Mouse (Mus musculus) ES-E14 (cell line): ENCODE results near the gene Ncoa7. TPM values are rescaled to one million over a fixed set of nuclear protein-coding genes. Genes with fewer than 3 reads are reported as not detected.
A peak's percentile ranks its signal among the peaks of the same experiment; 100 is the strongest.

Source experiments
- DNase-seq: peaks from one replicate; pipeline ENCODE4 v3.0.0-alpha.2; 2013; ENCODE audit warnings: low read depth, low spot score
- H3K27ac ChIP-seq: 2 replicates; pipeline ENCODE4 v1.5.1; 2012; ENCODE audit warnings: low read depth, mild to moderate bottlenecking, low read length, moderate library complexity, mixed read lengths; ENCODE audit not compliant: poor library complexity, insufficient read depth, severe bottlenecking
- H3K36me3 ChIP-seq: 2 replicates; pipeline ENCODE4 v1.6.1; 2012; ENCODE audit warnings: mild to moderate bottlenecking, low read length, moderate library complexity, mixed read lengths; ENCODE audit not compliant: control insufficient read depth, poor library complexity, insufficient read depth, severe bottlenecking
- H3K4me1 ChIP-seq, 2 experiments: fragments of 150-350 bp in 1 of 2; sonication (generic) in 1 of 2; 2 replicates each; pipeline ENCODE4 v1.6.1; 2012; ENCODE audit warnings: low read length in 2 of 2, mild to moderate bottlenecking in 1 of 2, mixed read lengths in 1 of 2; ENCODE audit not compliant: control insufficient read depth in 2 of 2, insufficient read depth in 2 of 2, poor library complexity in 1 of 2
- H3K4me3 ChIP-seq, 2 experiments: fragments of 150-350 bp in 1 of 2; sonication (generic) in 1 of 2; 2 replicates each; pipeline ENCODE4 v1.5.1; 2012; ENCODE audit warnings: low read length in 2 of 2, low read depth in 1 of 2, mild to moderate bottlenecking in 1 of 2, mixed read lengths in 1 of 2; ENCODE audit not compliant: insufficient read depth in 1 of 2, poor library complexity in 1 of 2, severe bottlenecking in 1 of 2
- H3K9ac ChIP-seq: 2 replicates; pipeline ENCODE4 v1.6.1; 2012; ENCODE audit warnings: low read depth, mild to moderate bottlenecking, low read length, mixed read lengths; ENCODE audit not compliant: poor library complexity, insufficient read depth, severe bottlenecking
- H3K9me3 ChIP-seq: fragments of 150-350 bp; sonication (generic); 2 replicates; pipeline ENCODE4 v1.6.1; 2012; ENCODE audit warnings: low read depth, mild to moderate bottlenecking, low read length; ENCODE audit not compliant: control insufficient read depth, insufficient read depth
- CHD2 ChIP-seq: IDR thresholded peaks from 2 replicates; pipeline ENCODE4 v1.6.1; 2014; ENCODE audit warnings: mild to moderate bottlenecking, low read depth, low read length, inconsistent platforms
- HCFC1 ChIP-seq: IDR thresholded peaks from 2 replicates; pipeline ENCODE4 v1.6.1; 2012; ENCODE audit warnings: low read length, inconsistent platforms, borderline replicate concordance; ENCODE audit not compliant: insufficient read depth
- MAFK ChIP-seq: IDR thresholded peaks from 2 replicates; pipeline ENCODE4 v1.6.1; 2014; ENCODE audit warnings: mild to moderate bottlenecking, low read depth, low read length, inconsistent platforms; ENCODE audit not compliant: insufficient read depth
- ZC3H11A ChIP-seq: IDR thresholded peaks from 2 replicates; pipeline ENCODE4 v1.6.1; 2012; ENCODE audit warnings: low read depth, mild to moderate bottlenecking, inconsistent platforms, low read length, borderline replicate concordance
- ZNF384 ChIP-seq: IDR thresholded peaks from 2 replicates; pipeline ENCODE4 v1.6.1; 2012; ENCODE audit warnings: low read depth, low read length, inconsistent platforms
- in situ Hi-C, 2 experiments: fragments of 600-800 bp; cut with MboI; formaldehyde crosslinking; loops; one replicate each; pipeline ENCODE4 v1.15.1; 2025; ENCODE audit warnings: low sequenced_read_pairs in 2 of 2, inconsistent platforms in 1 of 2; ENCODE audit not compliant: unreplicated experiment in 2 of 2
- total RNA-seq: library from RNA; depleted of rRNA; stranded (reverse); fragments of 300-350 nt; gene quantifications from 2 replicates; pipeline ENCODE4 v1.2.3, GENCODE M21; 2012

Gene Ncoa7
- total RNA-seq, 1 experiment = 8.7 TPM

GRCm38 (mm10) chr10:30778240-30778639 is 24.9 kb downstream of the Ncoa7 start:
- Histone ChIP-seq H3K4me1 (peaks cover 4 to 7% of the 10 kb centered on the region in 2 experiments; a peak in 2 of 4 replicates), H3K9me3 (no peaks in the 10 kb centered on the region), H3K4me3 (no peak overlapping the region), H3K36me3 (no peaks in the 10 kb centered on the region), H3K27ac (no peak overlapping the region), H3K9ac (no peak overlapping the region)
- no peak for DNase-seq
- TF ChIP-seq HCFC1 (no peak), CHD2 (no peak), MAFK (no peak), ZNF384 (no peak), ZC3H11A (no peak)
- in situ Hi-C loops = no loop called here

GRCm38 (mm10) chr10:30775987-30776386 is 27.1 kb downstream of the Ncoa7 start:
- in situ Hi-C loops = no loop called here
- H3K9ac ChIP-seq = no peak overlapping the region
- no peak overlapping the region for H3K4me3 ChIP-seq
- no peaks in the 10 kb centered on the region for H3K36me3 ChIP-seq
- no peak for DNase-seq
- no peak overlapping the region for H3K27ac ChIP-seq
- peaks cover 4 to 10% of the 10 kb centered on the region in 2 experiments; a peak in 2 of 4 replicates for H3K4me1 ChIP-seq
- TF ChIP-seq MAFK (no peak), CHD2 (no peak), HCFC1 (no peak), ZNF384 (no peak), ZC3H11A (no peak)
- no peaks in the 10 kb centered on the region for H3K9me3 ChIP-seq

GRCm38 (mm10) chr10:30775568-30775967 is 27.6 kb downstream of the Ncoa7 start:
- TF ChIP-seq MAFK = no peak
- no peak for TF ChIP-seq CHD2
- TF ChIP-seq ZC3H11A = no peak
- TF ChIP-seq HCFC1 = no peak
- no peak for TF ChIP-seq ZNF384
- H3K27ac ChIP-seq = no peak overlapping the region
- no peaks in the 10 kb centered on the region for H3K9me3 ChIP-seq
- no peak overlapping the region for H3K9ac ChIP-seq
- H3K4me1 ChIP-seq = peaks cover 4 to 10% of the 10 kb centered on the region in 2 experiments; a peak in 2 of 4 replicates
- no peak for DNase-seq
- no peak overlapping the region for H3K4me3 ChIP-seq
- in situ Hi-C loops = no loop called here
- H3K36me3 ChIP-seq = no peaks in the 10 kb centered on the region

- peaks cover 4 to 10% of the 10 kb centered on the region in 2 experiments; a peak in 2 of 4 replicates for H3K4me1 ChIP-seq
- no peaks in the 10 kb centered on the region for H3K36me3 ChIP-seq
- H3K27ac ChIP-seq = no peak overlapping the region; the same call in 1 of the 2 replicates
- no peak for TF ChIP-seq CHD2
- TF ChIP-seq MAFK = no peak
- no peak for TF ChIP-seq ZC3H11A
- no peak for TF ChIP-seq ZNF384
- TF ChIP-seq HCFC1 = no peak
- in situ Hi-C loops = no loop called here
- H3K9me3 ChIP-seq = no peaks in the 10 kb centered on the region
- DNase-seq = no peak
- H3K9ac ChIP-seq = no peak overlapping the region
- no peak overlapping the region for H3K4me3 ChIP-seq
These were observed 28.7 kb downstream of the Ncoa7 start for GRCm38 (mm10) chr10:30774396-30774795.

- Histone ChIP-seq H3K27ac (peak overlapping the region; percentile 58; the same call in 1 of the 2 replicates), H3K9ac (no peak overlapping the region), H3K9me3 (no peaks in the 10 kb centered on the region), H3K4me3 (peak overlapping the region in 1 of 2 experiments; percentile 6; a peak in 1 of 4 replicates), H3K36me3 (no peaks in the 10 kb centered on the region), H3K4me1 (peaks cover 5 to 10% of the 10 kb centered on the region in 2 experiments; a peak in 2 of 4 replicates)
- in situ Hi-C loops = no loop called here
- DNase-seq = peak; percentile 12
- no peak for TF ChIP-seq CHD2
- no peak for TF ChIP-seq HCFC1
- no peak for TF ChIP-seq MAFK
- no peak for TF ChIP-seq ZNF384
- no peak for TF ChIP-seq ZC3H11A
These were observed 29.9 kb downstream of the Ncoa7 start for GRCm38 (mm10) chr10:30773181-30773580.
